Mouse (Mus musculus) layer of hippocampus, adult 8-10 months (tissue): ENCODE results near the gene Numa1. TPM values are rescaled to one million over a fixed set of nuclear protein-coding genes. Genes with fewer than 3 reads are reported as not detected.
"Not testable (repeated sequence)": the region's sequence is repeated elsewhere in the genome, so short reads cannot be mapped to it uniquely, and the experiment has no call there.

Experiments used
- DNase-seq, 2 experiments: peaks; one replicate each; pipeline ENCODE4 v3.0.0; 2022; ENCODE audit warnings: low spot score in 2 of 2
- total RNA-seq, 4 experiments: library from RNA; stranded (reverse); gene quantifications; 2 replicates each; pipeline ENCODE4 v1.2.4; 2022

Gene Numa1
- total RNA-seq, 4 experiments from 2014 or later: 99.7 to 129 (median 117) TPM

- DNase-seq: no peak
Observed at GRCm38 (mm10) chr7:101974505-101974904, 40.6 kb downstream of the Numa1 start.

- DNase-seq: no peak
Observed at GRCm38 (mm10) chr7:101982735-101983134, 48.8 kb downstream of the Numa1 start.

- DNase-seq: no peak
Observed at GRCm38 (mm10) chr7:101985081-101985480, 51.2 kb downstream of the Numa1 start.

DNA sequence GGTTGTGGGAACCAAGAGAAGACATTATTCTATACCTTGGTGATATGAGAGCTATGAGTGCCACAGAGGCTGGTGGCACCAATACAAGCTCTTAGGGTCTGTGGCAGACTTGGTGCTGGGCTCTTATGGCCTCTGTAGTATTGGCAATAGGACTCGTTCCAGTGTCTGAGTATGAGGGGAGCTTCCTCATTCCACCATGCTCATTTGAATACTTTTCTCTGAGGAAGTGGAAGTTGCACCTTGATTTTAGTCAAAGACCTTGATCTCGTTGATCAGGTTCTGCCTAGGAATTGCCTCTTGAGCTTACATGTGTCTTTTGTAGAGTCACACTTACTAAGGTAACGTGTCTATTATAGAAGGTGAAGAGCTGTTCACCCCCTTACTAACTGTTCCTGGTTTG is 60.3 kb downstream of the Numa1 start:
- no peak for DNase-seq

DNA sequence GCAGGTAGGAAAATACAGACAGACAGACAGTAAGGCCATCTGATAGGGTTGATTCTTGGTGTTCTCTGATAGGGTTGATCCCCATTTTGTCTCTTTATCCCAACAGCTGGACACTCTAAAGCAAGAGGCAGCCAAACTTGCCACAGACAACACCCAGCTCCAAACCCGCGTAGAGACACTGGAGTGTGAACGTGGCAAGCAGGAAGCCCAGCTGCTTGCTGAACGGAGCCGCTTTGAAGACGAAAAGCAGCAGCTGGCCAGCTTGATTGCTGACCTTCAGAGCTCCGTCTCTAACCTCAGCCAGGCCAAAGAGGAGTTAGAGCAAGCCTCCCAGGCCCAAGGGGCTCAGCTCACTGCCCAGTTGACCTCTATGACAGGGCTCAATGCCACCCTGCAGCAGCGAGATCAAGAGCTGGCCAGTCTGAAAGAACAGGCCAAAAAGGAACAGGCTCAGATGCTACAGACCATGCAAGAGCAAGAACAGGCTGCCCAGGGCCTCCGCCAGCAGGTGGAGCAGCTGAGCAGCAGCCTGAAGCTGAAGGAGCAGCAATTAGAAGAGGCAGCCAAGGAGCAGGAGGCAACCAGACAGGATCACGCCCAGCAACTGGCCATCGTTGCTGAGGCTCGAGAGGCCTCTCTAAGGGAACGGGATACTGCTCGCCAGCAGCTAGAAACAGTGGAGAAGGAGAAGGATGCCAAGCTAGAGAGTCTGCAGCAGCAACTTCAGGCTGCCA is 64.5 kb downstream of the Numa1 start:
- DNase-seq: peak; percentile 74 to 89

GRCm38 (mm10) chr7:101999461-102000151 is 65.7 kb downstream of the Numa1 start:
- DNase-seq: no peak

DNA sequence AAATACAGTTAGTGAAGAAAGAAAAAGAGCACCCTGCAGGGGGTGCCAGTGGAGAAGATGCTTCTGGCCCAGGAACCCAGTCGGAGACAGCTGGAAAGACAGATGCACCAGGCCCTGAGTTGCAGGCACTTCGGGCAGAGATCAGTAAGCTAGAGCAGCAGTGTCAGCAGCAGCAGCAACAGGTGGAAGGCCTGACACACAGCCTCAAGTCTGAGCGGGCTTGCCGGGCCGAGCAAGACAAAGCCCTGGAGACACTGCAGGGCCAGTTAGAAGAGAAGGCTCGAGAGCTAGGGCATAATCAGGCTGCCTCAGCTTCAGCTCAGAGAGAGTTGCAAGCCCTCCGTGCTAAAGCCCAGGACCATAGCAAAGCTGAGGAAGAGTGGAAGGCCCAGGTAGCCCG is 66.4 kb downstream of the Numa1 start:
- no peak for DNase-seq

DNA sequence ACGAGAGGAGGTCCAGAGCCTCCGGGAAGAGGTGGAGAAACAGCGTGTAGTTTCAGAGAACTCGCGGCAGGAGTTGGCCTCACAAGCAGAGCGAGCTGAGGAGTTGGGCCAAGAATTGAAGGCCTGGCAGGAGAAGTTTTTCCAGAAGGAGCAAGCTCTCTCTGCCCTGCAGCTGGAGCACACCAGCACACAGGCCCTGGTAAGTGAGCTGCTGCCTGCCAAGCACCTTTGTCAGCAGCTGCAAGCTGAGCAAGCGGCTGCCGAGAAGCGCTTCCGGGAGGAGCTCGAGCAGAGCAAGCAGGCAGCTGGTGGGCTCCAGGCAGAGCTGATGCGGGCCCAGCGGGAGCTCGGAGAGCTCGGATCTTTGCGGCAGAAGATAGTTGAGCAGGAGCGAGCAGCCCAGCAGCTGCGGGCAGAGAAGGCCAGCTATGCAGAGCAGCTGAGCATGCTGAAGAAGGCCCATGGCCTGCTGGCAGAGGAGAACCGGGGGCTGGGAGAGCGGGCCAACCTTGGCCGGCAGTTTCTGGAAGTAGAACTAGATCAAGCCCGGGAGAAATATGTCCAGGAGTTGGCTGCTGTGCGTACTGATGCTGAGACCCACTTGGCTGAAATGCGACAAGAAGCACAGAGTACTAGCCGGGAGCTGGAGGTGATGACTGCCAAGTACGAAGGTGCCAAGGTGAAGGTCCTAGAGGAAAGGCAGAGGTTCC is 67.2 kb downstream of the Numa1 start:
- DNase-seq: peak in 1 of 2 experiments; percentile 52

DNA sequence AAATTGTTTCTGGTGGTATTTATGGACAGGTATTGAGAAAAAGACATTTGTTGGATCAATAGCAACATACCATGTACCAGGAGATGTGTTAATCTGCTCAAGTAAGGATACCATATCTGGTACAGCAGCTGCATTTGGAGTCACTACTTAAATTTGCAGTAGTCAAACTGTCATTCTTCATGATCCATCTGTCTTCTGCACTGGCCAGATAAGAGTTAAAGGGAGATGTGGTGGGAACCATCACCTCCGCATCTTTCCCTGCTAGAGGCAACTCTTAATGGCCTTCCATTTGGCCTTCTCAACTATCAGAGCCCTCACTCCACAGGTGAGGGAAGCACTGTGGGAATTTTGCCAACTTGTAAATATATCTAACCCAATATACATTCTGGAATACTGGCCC is 72.6 kb downstream of the Numa1 start:
- no peak for DNase-seq

DNA sequence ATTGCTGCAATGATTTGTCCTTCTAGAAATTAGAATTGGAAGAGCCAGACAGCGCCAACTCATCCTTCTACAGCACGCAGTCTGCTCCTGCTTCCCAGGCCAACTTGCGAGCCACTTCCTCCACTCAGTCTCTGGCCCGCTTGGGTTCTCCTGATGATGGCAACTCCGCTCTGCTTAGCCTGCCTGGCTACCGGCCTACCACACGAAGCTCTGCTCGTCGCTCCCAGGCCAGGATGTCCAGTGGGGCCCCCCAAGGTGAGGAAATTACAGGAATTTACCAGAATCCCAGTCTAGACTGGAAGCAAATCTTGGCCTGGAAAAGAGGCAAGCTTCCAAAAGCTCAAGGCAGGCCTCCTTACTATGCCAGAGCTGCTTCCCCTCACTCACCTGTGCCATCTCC is 77.9 kb downstream of the Numa1 start:
- no peak for DNase-seq

- no peak for DNase-seq
Observed at GRCm38 (mm10) chr7:102013416-102013815, 79.5 kb downstream of the Numa1 start.

DNA sequence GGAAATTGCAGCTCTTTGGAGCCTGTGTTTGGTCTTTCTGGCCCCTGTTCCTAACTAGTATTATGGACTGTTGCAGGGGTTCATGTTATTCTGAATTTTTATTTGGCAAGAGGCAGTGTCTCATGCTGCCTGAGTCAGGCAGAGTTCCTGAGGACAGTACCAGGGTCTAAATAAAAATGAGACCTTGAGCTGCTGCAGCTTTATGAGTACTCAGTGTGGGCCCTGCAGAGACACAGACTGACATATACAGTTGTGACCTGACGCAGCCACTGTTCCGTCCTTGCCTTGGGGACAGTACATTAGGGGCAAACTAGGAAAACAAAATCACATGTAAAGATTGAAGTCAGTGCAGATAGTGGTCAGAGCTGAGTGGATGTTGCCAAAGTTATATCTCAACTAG is 81.1 kb downstream of the Numa1 start:
- no peak for DNase-seq

- DNase-seq: no peak
Observed at GRCm38 (mm10) chr7:102016936-102017335, 83.0 kb downstream of the Numa1 start.

DNA sequence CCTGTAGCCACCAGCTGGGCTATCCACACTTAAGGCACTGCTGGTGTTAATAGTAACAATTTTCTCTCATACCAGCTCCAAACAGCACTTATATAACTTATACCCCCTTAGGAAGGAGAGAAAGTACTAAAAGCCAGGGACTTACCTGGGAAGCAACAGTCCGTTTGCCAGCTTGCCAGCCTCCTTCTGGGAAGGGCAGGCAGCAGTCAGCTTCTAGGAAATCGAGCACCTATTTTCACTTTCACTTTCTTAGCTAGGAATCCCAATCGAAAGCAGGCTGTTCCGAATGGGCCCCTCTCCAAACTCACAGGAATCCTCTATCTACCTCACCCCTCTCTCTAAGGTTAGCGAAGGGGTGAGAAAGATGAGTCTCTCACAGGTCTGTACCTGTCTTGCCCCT is 83.5 kb downstream of the Numa1 start:
- DNase-seq: no peak

- DNase-seq: no peak
Observed at GRCm38 (mm10) chr7:102018034-102018433, 84.1 kb downstream of the Numa1 start.

GRCm38 (mm10) chr7:102018590-102018989 is 84.7 kb downstream of the Numa1 start, which contains the start of gene Il18bp:
Gene Il18bp, minus strand, starts transcription at chr7:102018690.
- no peak for DNase-seq

- DNase-seq: no peak
Observed at GRCm38 (mm10) chr7:102019362-102019761, 85.5 kb downstream of the Numa1 start.

DNA sequence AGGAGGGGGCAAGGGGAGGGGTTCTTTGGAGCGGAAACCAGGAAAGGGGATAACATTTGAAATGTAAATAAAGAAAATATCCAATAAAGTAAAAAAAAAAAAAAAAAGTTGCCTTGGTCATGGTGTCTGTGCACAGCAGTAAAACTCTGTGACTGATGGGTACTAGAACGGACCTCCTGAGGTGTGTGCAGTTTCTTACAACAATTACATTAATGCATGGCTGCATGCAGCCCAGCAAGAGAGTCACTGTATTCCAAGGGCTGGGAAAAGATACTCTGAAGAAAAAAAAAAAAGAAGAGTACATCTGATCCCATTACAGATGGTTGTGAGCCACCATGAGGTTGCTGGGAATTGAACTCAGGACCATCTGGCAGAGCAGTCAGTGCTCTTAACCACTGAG is 87.0 kb downstream of the Numa1 start:
- DNase-seq: not testable (repeated sequence)

DNA sequence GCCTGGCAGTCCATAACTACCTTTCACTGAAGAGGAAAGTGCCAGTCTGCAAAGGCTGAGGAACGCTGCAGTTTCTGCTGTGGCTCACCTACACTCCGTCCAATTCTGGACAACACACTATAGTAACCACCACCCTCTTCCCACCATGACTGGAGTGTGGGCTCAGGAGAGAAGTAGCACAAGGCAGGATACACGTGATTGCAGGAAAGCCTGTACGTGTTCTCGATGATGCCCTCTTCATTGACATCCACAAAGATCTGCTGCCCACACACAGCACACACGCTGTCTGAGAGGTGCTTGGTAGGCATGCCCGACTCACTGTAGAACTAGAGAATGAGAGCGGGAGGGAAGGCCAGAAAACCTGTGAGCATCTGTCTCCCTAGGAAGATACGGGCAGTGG is 89.9 kb downstream of the Numa1 start:
- DNase-seq: no peak

DNA sequence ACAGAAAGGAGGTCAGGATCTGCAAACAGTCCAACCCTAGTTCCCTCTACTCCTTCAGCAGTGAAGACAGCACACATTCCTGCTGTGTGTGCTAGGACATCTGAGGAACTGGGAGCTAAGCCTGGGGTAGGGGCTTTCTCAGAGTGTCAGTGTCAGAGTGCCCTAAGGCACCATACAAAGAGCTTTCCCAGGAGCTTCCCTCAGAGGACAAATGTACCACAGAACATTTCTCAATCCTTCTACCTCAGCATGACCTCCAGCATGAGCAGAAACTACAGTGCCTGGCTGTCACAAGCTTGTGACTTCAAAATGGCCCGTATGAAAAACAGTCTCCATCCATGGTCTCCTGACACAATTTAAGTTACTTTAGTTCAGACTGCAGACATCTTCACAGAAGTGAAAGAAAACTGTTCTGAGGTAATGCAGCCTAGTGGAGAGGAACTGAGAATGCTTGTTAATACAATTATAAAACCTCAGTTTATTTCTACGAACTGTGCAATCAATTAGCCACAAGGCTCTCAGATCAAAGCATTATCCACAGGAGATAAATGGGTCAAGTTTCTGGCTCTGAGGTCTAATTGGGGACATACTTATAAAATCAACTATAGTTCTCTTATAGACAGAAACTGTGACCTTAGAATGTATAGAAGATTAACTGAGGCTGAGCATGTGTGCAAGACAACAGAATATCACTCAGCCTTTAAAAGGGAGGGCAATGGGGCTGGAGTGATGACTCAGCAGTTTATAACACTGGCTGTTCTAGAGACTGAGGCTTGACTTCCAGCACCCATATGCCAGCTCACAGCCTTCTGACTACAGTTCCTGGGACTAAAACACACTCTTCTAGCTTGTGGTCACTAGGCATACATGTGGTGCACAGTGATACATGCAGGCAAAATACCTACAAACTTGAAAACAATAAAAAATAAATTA is 91.5 kb downstream of the Numa1 start:
- DNase-seq: no peak

GRCm38 (mm10) chr7:102034904-102035303 is 101.0 kb downstream of the Numa1 start:
- DNase-seq: no peak
